Mouse (Mus musculus) CD4-positive, CD25-positive, alpha-beta regulatory T cell, adult 2 months (primary cell): Measurements from ENCODE around the gene Khdc4.
"Not testable (repeated sequence)": the region's sequence is repeated elsewhere in the genome, so short reads cannot be mapped to it uniquely, and the experiment has no call there.

Experiments
- DNase-seq: peaks from one replicate; pipeline ENCODE4 v3.0.0-alpha.2; 2012; ENCODE audit warnings: low read depth, low spot score

Gene Khdc4

GRCm38 (mm10) chr3:88655619-88656018, 30.0 kb upstream of the Khdc4 start:
- no peak for DNase-seq

GRCm38 (mm10) chr3:88658441-88659127, 27.0 kb upstream of the Khdc4 start:
- no peak for DNase-seq

- DNase-seq, result no peak
These were observed 25.8 kb upstream of the Khdc4 start for GRCm38 (mm10) chr3:88659798-88660197.

GRCm38 (mm10) chr3:88664095-88664494, 21.5 kb upstream of the Khdc4 start:
- peak; percentile 45 for DNase-seq

- peak; percentile 87 for DNase-seq
These were observed 8.2 kb upstream of the Khdc4 start for GRCm38 (mm10) chr3:88677399-88677798.

GRCm38 (mm10) chr3:88683814-88684213, 1.8 kb upstream of the Khdc4 start:
- DNase-seq, result no peak

- DNase-seq, result no peak
These were observed 1.2 kb upstream of the Khdc4 start for GRCm38 (mm10) chr3:88684236-88684979.

- DNase-seq, result peak; percentile 64
These were observed 402 bp downstream of the Khdc4 start for GRCm38 (mm10) chr3:88685958-88686451.

GRCm38 (mm10) chr3:88686734-88687611, 1.4 kb downstream of the Khdc4 start:
- DNase-seq, result peak; percentile 30

GRCm38 (mm10) chr3:88689079-88689478, 3.5 kb downstream of the Khdc4 start:
- DNase-seq, result no peak

GRCm38 (mm10) chr3:88695545-88695944, 9.9 kb downstream of the Khdc4 start:
- DNase-seq, result no peak

- no peak for DNase-seq
These were observed 12.4 kb downstream of the Khdc4 start for GRCm38 (mm10) chr3:88698051-88698450.

GRCm38 (mm10) chr3:88698834-88699233, 13.2 kb downstream of the Khdc4 start:
- no peak for DNase-seq

- DNase-seq, result no peak
These were observed 14.6 kb downstream of the Khdc4 start for GRCm38 (mm10) chr3:88700247-88700646.

GRCm38 (mm10) chr3:88701222-88701621, 15.6 kb downstream of the Khdc4 start:
- no peak for DNase-seq

- no peak for DNase-seq
These were observed 28.1 kb downstream of the Khdc4 start for GRCm38 (mm10) chr3:88713709-88714108.

GRCm38 (mm10) chr3:88714725-88715124, 29.1 kb downstream of the Khdc4 start:
- DNase-seq, result no peak

- not testable (repeated sequence) for DNase-seq
These were observed 30.1 kb downstream of the Khdc4 start for GRCm38 (mm10) chr3:88715716-88716115.

- DNase-seq, result peak; percentile 93
These were observed 31.0 kb downstream of the Khdc4 start, which contains the start of gene Rit1 for GRCm38 (mm10) chr3:88716399-88717197. Gene Rit1, plus strand, starts transcription at chr3:88716838.

- no peak for DNase-seq
These were observed 31.7 kb downstream of the Khdc4 start for GRCm38 (mm10) chr3:88717198-88717798.

- no peak for DNase-seq
These were observed 32.2 kb downstream of the Khdc4 start for GRCm38 (mm10) chr3:88717831-88718230.
